Mouse (Mus musculus): ENCODE results near the gene Lrp6. TPM values are rescaled to one million over a fixed set of nuclear protein-coding genes. Genes with fewer than 3 reads are reported as not detected.

Gene Lrp6
- total RNA-seq, 2 experiments from 2014 or later = 55.3 to 59.1 TPM

DNA sequence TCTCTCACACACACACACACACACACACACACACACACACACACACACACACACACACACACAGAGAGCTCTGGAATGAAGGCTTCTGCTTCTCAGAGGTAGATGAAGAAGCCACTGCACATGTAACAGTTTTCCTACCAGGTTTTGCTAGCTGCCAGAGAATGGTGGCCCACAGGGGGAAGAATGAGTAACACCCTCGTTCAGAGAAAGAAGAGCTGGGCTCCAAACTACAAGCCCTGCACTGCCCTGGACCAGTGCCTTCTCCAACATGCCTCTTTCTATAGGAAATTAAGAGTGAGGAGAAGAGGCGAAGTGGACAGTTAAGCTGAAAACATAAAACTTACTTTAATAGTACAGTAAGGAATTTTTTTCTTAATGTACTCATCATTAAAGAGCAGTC, 56.5 kb downstream of the Lrp6 start:
- intact Hi-C loops (cut with DNase I) = loop anchor here (5.0 kb wide), 1 partner anchor 52 kb away; no protein-coding TSS in a partner anchor
- no peak for DNase-seq (ENCODE audit: low spot score)

DNA sequence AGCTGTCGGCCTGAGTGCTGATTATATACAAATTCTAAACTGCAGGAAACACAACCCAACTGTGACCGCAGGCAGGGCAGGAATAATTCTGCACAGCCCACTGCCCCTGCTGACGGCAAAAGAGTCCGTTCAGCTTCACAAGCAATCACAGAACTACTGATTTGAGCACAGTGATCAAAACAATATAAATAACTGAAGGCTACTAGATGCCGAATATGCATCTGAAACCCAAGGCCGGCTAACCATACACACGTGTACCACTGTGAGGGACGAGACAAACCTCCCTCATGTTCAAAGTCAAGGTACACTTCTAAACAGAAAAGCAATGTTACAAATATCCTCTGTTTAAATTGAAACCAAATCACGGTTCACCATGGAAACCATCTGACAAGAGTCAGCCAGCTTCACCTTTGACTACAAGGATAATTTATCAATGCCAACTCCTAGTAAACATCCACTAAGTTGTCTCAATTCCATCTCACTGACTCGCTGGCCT, 57.0 kb downstream of the Lrp6 start:
- no peak for DNase-seq (ENCODE audit: low spot score)
- intact Hi-C loops (cut with DNase I) = loop anchor here (5.0 kb wide), 1 partner anchor 53 kb away; no protein-coding TSS in a partner anchor

DNA sequence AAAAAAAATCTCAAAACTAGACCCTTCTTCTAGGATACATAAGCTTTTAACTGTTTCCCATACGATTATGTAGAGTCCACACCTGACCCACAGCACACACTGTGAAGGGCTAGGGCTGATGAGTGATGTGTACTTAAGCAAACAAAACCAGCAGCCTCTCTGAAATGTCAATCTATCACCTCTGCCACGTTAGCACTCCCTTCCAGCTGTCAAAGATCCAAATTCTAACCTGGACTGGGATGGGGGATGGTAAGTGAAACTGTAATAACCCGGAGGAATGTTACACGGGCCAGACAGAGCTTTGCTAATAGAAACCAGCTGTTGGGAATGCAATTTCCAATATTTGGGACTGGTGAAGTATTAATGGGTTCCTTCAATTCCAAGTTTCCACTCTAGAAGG, 61.9 kb downstream of the Lrp6 start:
- intact Hi-C loops (cut with DNase I) = no loop called here
- DNase-seq (ENCODE audit: low spot score) = no peak

DNA sequence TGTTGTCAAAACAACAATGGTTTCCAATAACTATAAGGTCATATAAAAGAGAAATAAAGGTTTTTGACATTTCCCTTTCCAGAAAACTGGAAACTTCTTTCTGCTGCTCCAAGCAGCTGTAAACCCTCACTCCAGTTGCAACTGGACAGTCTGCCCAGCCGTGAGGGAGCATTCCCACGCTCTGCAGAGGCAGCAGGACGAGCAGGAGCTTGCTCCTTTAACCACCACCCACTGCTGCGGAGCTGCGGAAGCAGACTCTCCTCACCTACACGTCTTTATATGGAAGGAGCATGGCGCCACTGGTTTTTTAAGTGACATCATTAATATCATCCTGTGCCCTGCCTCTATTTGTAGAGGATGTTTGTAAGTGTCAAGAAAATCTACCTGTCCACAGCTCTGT, 64.4 kb downstream of the Lrp6 start:
- intact Hi-C loops (cut with DNase I) = no loop called here
- DNase-seq (ENCODE audit: low spot score) = no peak

DNA sequence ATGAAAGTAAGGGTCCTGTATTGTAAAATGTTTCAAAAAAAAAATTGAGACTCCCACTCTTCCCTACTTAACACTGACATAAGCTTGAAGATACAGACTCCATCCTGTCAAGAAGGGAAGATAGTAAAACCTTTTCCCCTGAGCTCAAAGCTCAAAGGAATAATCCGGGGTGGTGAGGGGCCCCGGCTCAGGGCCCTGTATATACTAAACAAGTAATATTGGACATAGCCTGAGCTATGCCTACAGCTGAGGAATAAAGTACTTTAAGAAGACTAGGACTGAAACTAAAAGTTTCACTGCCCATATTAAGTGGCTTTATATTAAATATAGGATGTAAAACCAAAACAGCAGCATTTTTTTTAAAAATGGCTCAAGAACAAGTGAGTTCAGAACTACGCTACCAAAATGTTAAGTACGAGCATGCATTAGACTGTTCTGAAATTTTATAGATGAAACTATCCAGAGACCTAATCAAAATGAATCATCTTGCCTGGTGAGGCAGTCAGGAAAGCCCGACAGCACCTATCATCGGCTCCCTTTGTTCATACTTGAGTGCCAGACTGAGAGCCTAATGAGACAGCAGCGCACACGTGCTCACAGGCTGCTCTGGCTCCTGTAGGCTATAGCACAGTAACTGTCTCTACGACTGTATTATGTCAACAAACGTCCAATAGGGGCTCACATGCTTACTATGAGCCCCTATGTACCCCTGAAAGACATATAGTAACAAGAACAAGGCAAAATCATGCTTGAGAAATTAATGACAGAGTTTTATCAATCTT, 66.2 kb downstream of the Lrp6 start:
- no peak for DNase-seq (ENCODE audit: low spot score)
- intact Hi-C loops (cut with DNase I) = no loop called here

DNA sequence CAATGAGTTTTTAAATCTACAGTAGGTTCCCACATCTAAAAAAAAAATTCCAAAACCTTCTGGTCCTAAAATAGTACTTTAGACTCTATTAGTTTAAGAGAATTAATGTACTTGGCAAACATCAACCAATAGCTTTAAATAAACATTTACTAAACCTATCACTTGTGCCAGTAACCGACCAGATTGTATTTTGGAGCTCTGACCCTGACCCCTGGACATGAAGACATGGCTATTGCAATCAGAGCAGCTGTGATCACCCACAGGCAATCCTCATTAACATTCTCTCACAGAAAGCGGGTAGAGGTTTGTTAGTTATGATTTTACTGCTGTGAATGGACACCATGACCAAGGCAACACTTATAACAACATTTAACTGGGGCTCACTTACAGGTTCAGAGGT, 67.7 kb downstream of the Lrp6 start:
- intact Hi-C loops (cut with DNase I) = no loop called here
- DNase-seq (ENCODE audit: low spot score) = no peak

DNA sequence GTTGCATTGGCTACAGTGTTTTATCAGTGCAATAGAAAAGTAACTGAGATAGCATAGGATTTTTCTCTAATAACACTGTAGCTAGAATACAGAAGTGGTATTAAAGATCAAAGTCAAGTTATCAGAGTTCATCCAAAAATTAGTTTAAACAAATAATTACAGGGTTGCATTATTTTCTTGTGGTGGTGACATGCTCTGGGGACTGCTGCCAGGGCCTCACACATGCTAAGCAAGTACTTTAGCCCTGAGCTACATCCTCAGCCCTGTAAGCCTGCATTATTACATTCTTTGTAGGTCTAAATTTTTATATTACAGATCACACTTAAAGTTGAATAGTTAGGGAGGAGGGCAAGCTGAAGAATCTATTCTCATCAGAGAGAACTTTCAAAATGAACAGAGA, 68.2 kb downstream of the Lrp6 start:
- intact Hi-C loops (cut with DNase I) = no loop called here
- DNase-seq (ENCODE audit: low spot score) = no peak

DNA sequence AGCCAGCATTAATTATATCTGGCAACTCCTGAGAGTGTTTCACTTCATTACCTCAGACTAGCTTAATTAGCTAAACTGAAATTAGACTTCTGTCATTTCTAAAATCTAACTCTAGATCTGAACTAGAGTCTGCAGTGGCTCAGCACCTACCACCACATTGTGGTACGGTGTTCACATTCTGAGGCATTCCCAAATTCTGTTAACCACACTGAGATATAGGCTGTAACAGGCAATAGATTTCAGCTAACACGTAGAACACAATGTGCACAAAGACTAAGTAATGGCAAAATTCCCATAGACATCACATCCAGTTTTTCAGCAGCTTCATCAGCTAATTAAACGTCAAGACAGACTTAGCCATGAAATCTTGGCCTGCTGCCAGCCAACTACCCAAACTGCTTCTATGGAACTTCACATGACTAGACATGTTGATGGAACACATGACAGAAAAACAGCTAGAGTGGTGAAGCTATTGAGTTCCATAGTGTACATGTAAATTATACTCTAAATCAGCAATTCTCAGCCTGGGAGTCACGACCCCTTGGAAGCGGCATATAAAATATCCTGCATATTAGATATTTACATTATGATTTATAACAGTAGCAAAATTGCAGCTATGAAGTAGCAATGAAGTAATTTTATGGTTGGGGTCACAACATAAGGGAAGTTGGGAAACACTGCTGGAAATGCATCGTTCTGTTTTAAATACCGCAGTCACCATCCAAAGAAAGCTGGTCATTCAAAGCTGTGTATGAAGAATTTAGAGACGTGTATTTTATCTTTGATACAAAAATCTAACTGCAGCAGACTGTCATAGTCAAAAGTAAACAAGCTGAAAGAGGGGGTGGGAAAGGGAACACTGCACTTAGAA, 71.7 kb downstream of the Lrp6 start:
- intact Hi-C loops (cut with DNase I) = no loop called here
- DNase-seq (ENCODE audit: low spot score) = no peak

DNA sequence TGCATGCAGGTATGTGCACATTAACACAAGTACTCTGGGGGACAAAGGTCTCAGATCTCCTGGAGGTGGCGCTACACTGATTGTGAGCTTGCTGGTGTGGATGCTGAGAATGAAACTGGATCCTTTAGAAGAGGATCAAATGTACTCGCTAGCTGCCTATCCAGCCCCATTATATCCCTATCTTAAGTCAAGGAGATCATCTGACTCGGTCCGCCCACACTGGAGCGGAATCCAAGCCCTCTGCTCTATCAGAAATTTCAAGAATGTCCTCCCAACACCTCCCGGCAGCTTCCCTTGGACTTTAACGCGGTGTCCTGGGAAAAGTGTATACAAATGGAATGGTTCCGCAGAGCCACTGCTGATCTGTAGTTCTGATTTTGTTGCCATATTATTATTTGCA, 77.1 kb downstream of the Lrp6 start:
- intact Hi-C loops (cut with DNase I) = no loop called here
- no peak for DNase-seq (ENCODE audit: low spot score)

DNA sequence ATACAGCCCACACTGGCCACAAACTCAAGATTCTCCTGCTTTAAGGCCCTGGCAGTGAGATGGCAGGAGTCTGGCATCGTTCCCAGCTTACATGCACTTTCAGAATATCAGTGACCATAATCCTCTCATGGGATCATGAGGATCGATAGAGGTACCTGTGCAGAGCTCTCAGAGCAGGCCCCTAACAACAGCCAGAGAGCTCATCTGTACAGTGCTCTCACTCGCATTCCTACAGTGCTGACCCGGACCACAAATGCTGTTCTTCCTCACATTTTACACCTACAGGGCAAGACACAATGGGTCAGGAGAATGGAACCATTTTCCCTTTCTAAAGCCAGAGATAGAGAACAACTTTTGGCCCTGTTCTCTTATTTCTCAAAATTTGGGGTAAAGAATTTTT, 77.6 kb downstream of the Lrp6 start:
- DNase-seq (ENCODE audit: low spot score) = no peak
- intact Hi-C loops (cut with DNase I) = no loop called here

DNA sequence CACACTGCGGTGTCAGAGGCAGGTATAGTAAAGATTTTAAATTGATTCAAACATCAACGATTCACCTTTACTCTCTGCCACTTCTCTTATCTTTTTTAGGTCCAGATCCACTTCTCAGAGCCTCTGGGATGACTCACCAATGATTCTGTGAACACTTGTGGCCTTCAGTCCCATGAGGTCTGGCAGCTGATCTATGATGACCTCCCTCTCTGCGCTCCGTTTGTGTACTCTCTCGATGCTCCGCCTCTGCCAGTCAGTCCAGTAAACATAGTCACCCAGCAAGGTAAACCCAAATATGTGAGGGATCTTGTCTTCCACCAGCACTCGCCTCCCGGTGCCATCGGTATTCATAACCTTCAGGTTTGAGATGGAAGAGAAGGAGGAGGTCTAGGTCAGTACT, 80.4 kb downstream of the Lrp6 start:
- intact Hi-C loops (cut with DNase I) = no loop called here
- no peak for DNase-seq (ENCODE audit: low spot score)

DNA sequence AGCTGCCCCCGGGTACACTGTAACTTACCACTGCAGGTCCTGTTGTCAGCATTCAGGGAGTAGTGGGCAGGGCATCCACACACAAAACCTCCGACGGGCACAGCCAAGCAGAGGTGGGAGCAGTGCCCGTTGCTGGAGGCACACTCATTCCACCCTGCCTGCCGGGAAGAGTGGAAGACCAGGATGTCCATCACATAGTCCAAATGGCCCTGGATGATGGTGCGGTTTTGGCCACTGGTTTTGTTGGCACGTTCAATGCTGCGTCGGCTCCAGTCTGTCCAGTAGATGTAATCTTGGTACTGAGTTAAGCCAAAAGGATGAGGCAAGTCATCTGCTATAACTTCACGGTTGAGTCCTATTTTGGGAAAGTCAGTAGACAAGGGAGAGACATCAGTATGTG, 87.3 kb downstream of the Lrp6 start:
- no peak for DNase-seq (ENCODE audit: low spot score)
- intact Hi-C loops (cut with DNase I) = no loop called here

DNA sequence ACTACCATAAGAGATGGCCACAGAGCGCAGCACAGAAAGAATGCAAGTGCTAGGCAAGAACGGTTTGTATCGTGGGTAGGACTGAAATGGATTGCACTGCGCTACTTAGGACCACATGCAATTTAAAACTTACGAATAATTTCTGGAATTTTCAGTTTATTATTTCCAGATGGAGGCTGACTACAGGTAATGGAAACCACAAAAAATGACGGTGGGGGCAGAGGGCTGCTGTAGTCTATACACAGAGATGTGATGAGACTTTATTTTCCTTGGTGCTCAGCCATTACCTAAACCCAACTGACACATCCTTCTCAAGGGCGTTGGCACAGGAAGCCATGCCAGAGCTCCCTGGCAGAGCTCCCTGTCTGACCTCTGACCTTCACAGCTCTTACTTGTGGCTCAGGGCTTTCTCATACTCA, 93.6 kb downstream of the Lrp6 start:
- no peak for DNase-seq (ENCODE audit: low spot score)
- intact Hi-C loops (cut with DNase I) = loop anchor here (5.0 kb wide), 2 partner anchors 46 to 94 kb away; partner anchors contain the start of gene Lrp6

DNA sequence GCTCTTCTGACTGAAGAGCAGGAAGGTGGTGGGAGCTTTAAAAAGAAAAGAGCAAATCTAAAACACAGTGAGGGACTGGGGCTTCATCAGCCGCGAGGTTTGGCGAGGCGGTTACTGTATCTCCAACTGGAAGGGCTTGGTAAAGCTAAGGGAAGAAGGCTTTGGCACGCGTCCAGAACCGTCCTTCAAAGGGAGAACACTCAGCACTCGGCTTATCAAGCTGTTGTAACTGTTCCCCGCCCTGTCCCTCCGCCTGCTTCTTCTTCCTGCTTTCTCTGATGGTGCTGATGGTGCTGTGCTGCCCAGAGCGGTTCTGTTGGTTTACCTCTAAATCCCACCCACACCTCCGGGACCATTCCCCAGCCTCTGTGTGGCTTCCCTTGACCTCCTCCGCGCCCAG, 95.9 kb downstream of the Lrp6 start:
- intact Hi-C loops (cut with DNase I) = loop anchor here (2.0 to 5.0 kb wide), 3 partner anchors 44 to 136 kb away; partner anchors contain the start of gene Lrp6
- DNase-seq (ENCODE audit: low spot score) = peak; percentile 35

DNA sequence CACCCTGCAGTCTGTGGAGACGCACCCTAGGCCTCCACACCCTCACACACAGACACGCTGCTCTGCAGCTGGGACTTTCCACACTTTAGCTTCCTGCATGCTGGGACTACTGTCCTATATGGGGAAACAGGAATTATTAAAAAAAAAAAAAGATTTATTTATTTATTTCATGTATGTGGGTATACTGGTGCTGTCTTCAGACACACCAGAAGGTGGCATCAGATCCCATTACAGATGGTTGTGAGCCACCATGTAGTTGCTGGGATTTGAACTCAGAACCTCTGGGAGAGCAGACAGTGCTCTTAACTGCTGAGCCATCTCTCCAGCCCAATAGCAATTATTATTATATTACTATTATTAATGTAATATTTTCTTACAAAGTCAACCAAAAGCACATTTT, 97.5 kb downstream of the Lrp6 start:
- intact Hi-C loops (cut with DNase I) = no loop called here
- DNase-seq (ENCODE audit: low spot score) = no peak

DNA sequence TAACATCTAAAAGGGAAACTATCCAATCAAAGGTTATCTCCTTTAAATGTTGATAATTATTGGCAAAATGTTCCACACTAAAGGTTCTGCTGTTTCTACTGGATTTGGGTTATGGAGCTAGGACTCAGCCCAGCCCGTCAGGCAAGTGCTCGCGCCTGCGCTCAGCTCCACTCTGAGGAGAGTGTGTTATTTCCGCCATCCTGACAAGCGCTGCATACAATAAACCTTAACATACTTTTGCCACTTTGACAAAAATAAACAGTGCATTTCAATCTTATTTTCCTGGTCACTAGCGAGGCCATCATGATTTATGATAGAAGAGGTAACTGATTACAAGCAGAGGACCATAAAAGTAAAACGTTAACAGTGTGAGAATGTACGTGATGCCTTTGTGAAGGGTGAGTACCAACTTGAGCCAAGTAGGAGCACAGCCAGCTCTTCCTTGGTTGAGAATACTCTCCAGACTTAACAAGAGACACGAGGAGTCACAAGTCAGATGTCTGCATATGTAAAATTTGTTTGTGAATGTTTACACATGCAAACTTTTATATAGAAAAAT, 100.0 kb downstream of the Lrp6 start:
- intact Hi-C loops (cut with DNase I) = no loop called here
- DNase-seq (ENCODE audit: low spot score) = no peak

DNA sequence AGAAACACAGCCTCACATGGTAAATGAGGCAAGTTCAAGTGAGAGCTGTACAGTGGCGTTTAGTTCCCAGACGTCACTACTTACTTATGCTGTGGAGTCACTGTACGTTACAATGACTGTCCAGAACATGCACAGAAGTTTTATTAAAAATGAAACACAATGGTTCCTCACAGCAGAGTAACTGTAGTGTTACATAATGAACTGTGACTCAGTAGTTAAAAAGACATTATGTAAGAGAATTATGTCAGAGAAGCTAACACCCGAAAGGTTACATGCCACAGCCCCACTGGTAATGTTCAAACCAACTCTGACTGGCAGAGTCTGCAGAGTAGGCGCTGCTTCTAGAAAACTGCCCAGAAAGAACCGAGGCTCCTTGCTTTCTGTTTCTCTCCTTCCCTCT, 105.6 kb downstream of the Lrp6 start:
- intact Hi-C loops (cut with DNase I) = no loop called here

DNA sequence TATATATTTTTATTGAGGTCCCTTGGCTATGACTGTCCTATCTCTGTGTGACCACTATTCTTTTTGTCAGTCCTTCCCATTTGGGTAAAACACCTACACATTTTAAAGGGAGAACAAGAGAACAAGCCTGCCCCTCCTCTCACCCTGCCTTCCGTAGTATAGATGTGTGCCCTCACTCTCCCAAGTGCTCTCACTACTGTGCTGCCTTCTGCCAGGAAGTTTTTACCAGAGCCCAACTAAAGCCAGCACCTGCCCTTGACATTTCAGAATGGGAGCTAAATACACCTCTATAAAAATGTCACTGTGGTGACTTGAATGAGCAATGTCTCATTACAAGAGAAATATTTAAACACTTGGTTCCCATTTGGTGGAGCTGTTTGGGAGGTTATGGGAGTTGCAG, 108.4 kb downstream of the Lrp6 start:
- no peak for DNase-seq (ENCODE audit: low spot score)
- intact Hi-C loops (cut with DNase I) = no loop called here

More for the DNA sequence above, 105.6 kb downstream of the Lrp6 start:
- no peak for DNase-seq (ENCODE audit: low spot score)

DNA sequence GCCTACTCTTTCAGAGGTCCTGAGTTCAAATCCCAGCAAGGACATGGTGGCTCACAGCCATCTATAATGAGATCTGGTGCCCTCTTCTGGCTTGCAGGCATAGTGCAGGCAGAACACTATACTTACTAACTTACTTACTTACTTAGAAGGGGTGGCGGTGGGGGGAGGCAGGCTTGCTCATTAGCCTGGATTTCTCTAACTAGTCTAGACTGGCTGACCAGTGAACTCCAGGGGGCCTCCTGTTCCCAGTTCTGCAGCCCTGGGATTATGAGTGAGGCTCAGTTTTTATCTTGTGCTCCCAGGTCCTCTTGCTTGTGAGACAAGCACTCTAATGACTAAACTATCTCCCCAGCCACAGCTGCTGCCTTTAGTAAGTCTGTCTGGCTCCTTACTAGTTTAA, 112.7 kb downstream of the Lrp6 start:
- intact Hi-C loops (cut with DNase I) = no loop called here
- DNase-seq (ENCODE audit: low spot score) = no peak

DNA sequence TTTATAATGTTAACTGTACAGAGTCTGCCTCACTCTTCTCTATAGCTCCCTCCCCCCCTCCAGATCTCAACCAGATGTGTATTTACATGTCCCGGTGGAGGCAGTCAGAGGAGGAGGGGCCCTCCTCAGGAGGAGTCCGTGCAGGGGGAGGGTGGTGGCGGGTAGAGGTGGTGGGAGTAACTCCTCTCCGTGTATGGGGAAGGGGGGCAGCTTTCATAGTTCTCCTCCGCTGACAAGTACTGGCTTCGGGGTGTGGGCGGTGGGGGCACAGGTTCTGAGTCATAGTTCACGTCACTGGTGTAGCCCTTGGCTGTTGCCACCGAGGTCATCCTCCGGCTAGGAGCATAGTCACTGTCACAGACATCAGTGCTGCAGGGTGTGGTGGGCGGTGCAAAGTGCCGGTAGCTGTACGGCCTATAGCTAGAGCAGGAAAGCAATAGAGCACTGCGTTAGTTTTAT, 116.1 kb downstream of the Lrp6 start:
- no peak for DNase-seq (ENCODE audit: low spot score)
- intact Hi-C loops (cut with DNase I) = loop anchor here (2.0 kb wide), 1 partner anchor 26 kb away; no protein-coding TSS in a partner anchor

All from heart, postnatal 25 days (tissue).